Mouse (Mus musculus): ENCODE measurements around the gene Slc8a3. TPM values are rescaled to one million over a fixed set of nuclear protein-coding genes. Genes with fewer than 3 reads are reported as not detected.
A peak's percentile ranks its signal among the peaks of the same experiment; 100 is the strongest.

Gene Slc8a3
- total and polyA plus RNA-seq, 3 experiments: not detected

- H3K9me3 ChIP-seq (replicated peaks; ENCODE audit: insufficient read depth, low read length): no peaks in the 10 kb centered on the region
- H3K9ac ChIP-seq (ENCODE audit: control insufficient read depth, low read depth, low read length, poor library complexity, severe bottlenecking): no peak overlapping the region
- peaks cover 0 to 4% of the 10 kb centered on the region in 2 experiments; a peak in 2 of 4 replicates for H3K4me1 ChIP-seq (ENCODE audit: control insufficient read depth in 1 of 2, insufficient read depth in 2 of 2, low read length in 2 of 2)
- no peak overlapping the region for H3K27ac ChIP-seq (ENCODE audit: control insufficient read depth, low read depth, low read length)
- H3K36me3 ChIP-seq (ENCODE audit: control insufficient read depth in 1 of 2, insufficient read depth in 2 of 2, low read length in 2 of 2): no peaks in the 10 kb centered on the region; a peak in 1 of 4 replicates
- H3K79me2 ChIP-seq (ENCODE audit: control insufficient read depth, insufficient read depth, low read length, poor library complexity): no peaks in the 10 kb centered on the region
- DNase-seq (ENCODE audit: low read depth, low spot score): peak; percentile 60
- H3K27me3 ChIP-seq (ENCODE audit: control insufficient read depth in 1 of 2, insufficient read depth in 2 of 2, low read length in 2 of 2): no peaks in the 10 kb centered on the region
- no peak overlapping the region for H3K4me3 ChIP-seq (ENCODE audit: control insufficient read depth in 1 of 2, insufficient read depth in 1 of 2, low read depth in 2 of 2, low read length in 2 of 2)
- peak; percentile 86 for TF ChIP-seq TAL1 (IDR thresholded peaks at IDR 0.05; ENCODE audit: low read length)
- TF ChIP-seq POLR2A (IDR thresholded peaks at IDR 0.05; ENCODE audit: control insufficient read depth in 1 of 2, insufficient read depth in 1 of 2, low read depth in 1 of 2, low read length in 2 of 2, poor library complexity in 1 of 2): no peak
- TF ChIP-seq MEF2A (IDR thresholded peaks at IDR 0.05; ENCODE audit: extremely low read depth, insufficient replicate concordance, low read depth, low read length, poor library complexity, severe bottlenecking): no peak
- TF ChIP-seq RAD21 (IDR thresholded peaks at IDR 0.05; ENCODE audit: low read depth, low read length): no peak
- TF ChIP-seq MXI1 (IDR thresholded peaks at IDR 0.05; ENCODE audit: low read depth, low read length): no peak
- no peak for TF ChIP-seq NRF1 (IDR thresholded peaks at IDR 0.05; ENCODE audit: insufficient read depth, low read depth, low read length, poor library complexity, severe bottlenecking)
- TF ChIP-seq E2F4 (IDR thresholded peaks at IDR 0.05; ENCODE audit: borderline replicate concordance, low read depth, low read length): no peak
- TF ChIP-seq MAFK (IDR thresholded peaks at IDR 0.05; ENCODE audit: borderline replicate concordance, low read depth, low read length): no peak
- no peak for TF ChIP-seq GABPA (IDR thresholded peaks at IDR 0.05; ENCODE audit: low read depth, low read length)
- peak; percentile 61 for TF ChIP-seq GATA1 (IDR thresholded peaks at IDR 0.05; ENCODE audit: low read depth, low read length)
- TF ChIP-seq JUND (IDR thresholded peaks at IDR 0.05; ENCODE audit: low read depth, low read length): no peak
- TF ChIP-seq TBP (IDR thresholded peaks at IDR 0.05; ENCODE audit: low read depth, low read length): no peak
- no peak for TF ChIP-seq POLR2AphosphoS5 (IDR thresholded peaks at IDR 0.05; ENCODE audit: borderline replicate concordance, low read depth, low read length)
- no peak for TF ChIP-seq SMC3 (IDR thresholded peaks at IDR 0.05; ENCODE audit: low read depth, low read length)
- TF ChIP-seq USF1 (IDR thresholded peaks at IDR 0.05; ENCODE audit: low read depth, low read length): peak; percentile 64; the same call in 1 of the 2 replicates
- TF ChIP-seq USF2 (IDR thresholded peaks at IDR 0.05; ENCODE audit: borderline replicate concordance in 1 of 2, insufficient read depth in 1 of 2, low read depth in 1 of 2, low read length in 2 of 2): no peak
- no peak for TF ChIP-seq MAX (IDR thresholded peaks at IDR 0.05; ENCODE audit: low read length)
- no peak for TF ChIP-seq POLR2AphosphoS2 (IDR thresholded peaks at IDR 0.05; ENCODE audit: low read length)
- TF ChIP-seq HCFC1 (IDR thresholded peaks at IDR 0.05; ENCODE audit: low read depth, low read length): no peak
- TF ChIP-seq EP300 (IDR thresholded peaks at IDR 0.05; ENCODE audit: low read depth in 1 of 2, low read length in 2 of 2): peak; percentile 76 to 81
- no peak for TF ChIP-seq SIN3A (IDR thresholded peaks at IDR 0.05; ENCODE audit: low read length)
- TF ChIP-seq CTCF (IDR thresholded peaks at IDR 0.05 in 2 of 3, conservative IDR thresholded peaks at IDR 0.05 in 1 of 3; ENCODE audit: control insufficient read depth in 1 of 3, insufficient read depth in 1 of 3, low read depth in 2 of 3, low read length in 3 of 3, poor library complexity in 1 of 3, severe bottlenecking in 1 of 3): no peak
- no peak for TF ChIP-seq CHD1 (IDR thresholded peaks at IDR 0.05; ENCODE audit: low read depth, low read length)
- no peak for TF ChIP-seq KAT2A (conservative IDR thresholded peaks at IDR 0.05; ENCODE audit: low read depth, low read length)
- TF ChIP-seq MYC (IDR thresholded peaks at IDR 0.05; ENCODE audit: low read depth, low read length): no peak
- no peak for TF ChIP-seq ZMIZ1 (IDR thresholded peaks at IDR 0.05; ENCODE audit: low read depth, low read length)
- no peak for TF ChIP-seq ELF1 (IDR thresholded peaks at IDR 0.05; ENCODE audit: low read depth, low read length)
- no peak for TF ChIP-seq CHD2 (IDR thresholded peaks at IDR 0.05; ENCODE audit: low read length)
- peak; percentile 84 for TF ChIP-seq ZNF384 (IDR thresholded peaks at IDR 0.05; ENCODE audit: low read depth, low read length)
- TF ChIP-seq ETS1 (IDR thresholded peaks at IDR 0.05; ENCODE audit: low read depth, low read length): 0 out of 2 replicates have a peak, but pooled peaks have one; percentile 25
- TF ChIP-seq MAZ (IDR thresholded peaks at IDR 0.05; ENCODE audit: low read depth, low read length): no peak
- TF ChIP-seq NELFE (IDR thresholded peaks at IDR 0.05; ENCODE audit: low read depth, low read length): no peak
- peak; percentile 63; the same call in 1 of the 2 replicates for TF ChIP-seq ZKSCAN1 (IDR thresholded peaks at IDR 0.05; ENCODE audit: low read depth, low read length)
- no peak for TF ChIP-seq BHLHE40 (IDR thresholded peaks at IDR 0.05; ENCODE audit: borderline replicate concordance, low read depth, low read length)
- no peak for TF ChIP-seq MYB (IDR thresholded peaks at IDR 0.05; ENCODE audit: low read depth, low read length)
- no peak for TF ChIP-seq ZC3H11A (IDR thresholded peaks at IDR 0.05; ENCODE audit: low read depth, low read length)
- TF ChIP-seq RCOR1 (IDR thresholded peaks at IDR 0.05; ENCODE audit: low read depth, low read length): no peak
- TF ChIP-seq TCF12 (IDR thresholded peaks at IDR 0.05; ENCODE audit: low read depth, low read length): peak; percentile 87
Measured at GRCm38 (mm10) chr12:81197468-81198075, 135.4 kb downstream of the Slc8a3 start.
